Mouse (Mus musculus) embryonic fibroblast, embryonic 13.5 days (primary cell): ENCODE measurements around the gene Psmd11.

Source experiments
- CTCF ChIP-seq: IDR thresholded peaks from 2 replicates; pipeline ENCODE4 v1.5.1; 2011; ENCODE audit warnings: mild to moderate bottlenecking, control low read depth, low read length, moderate library complexity, borderline replicate concordance; ENCODE audit not compliant: insufficient read depth
- POLR2A ChIP-seq: IDR thresholded peaks from 2 replicates; pipeline ENCODE4 v1.6.1; 2011; ENCODE audit warnings: low read depth, mild to moderate bottlenecking, control low read depth, low read length, moderate library complexity

- TF ChIP-seq CTCF (no peak), POLR2A (no peak)
Observed at GRCm38 (mm10) chr11:80429500-80430166, 1.2 kb downstream of the Psmd11 start.
